Mouse (Mus musculus): ENCODE measurements at regions not wholly inside any gene's neighbourhood (a gene's known extent, or its start where the extent isn't known, plus 50 kb on each side); places are given as distances from the start of the nearest gene placed in this dataset.

GRCm38 (mm10) chr14:102925769-102926443 lies 56.5 kb downstream of the Kctd12 start:
- H3K4me1 ChIP-seq, result 0 out of 2 replicates have a peak, but pooled peaks cover 11% of the 10 kb centered on the region
- no peak overlapping the region for H3K4me3 ChIP-seq (replicated peaks)
- ATAC-seq (replicated peaks; ENCODE audit: low FRiP score), result no peak; the same call in 1 of the 2 replicates
- H3K27ac ChIP-seq, result no peak overlapping the region
- H3K4me2 ChIP-seq, result no peak overlapping the region
- no peak overlapping the region for H3K9ac ChIP-seq
- H3K27me3 ChIP-seq, result no peaks in the 10 kb centered on the region
- H3K9me3 ChIP-seq (replicated peaks), result no peaks in the 10 kb centered on the region
- H3K36me3 ChIP-seq, result no peaks in the 10 kb centered on the region
- 64% methylated on average over 6 of the region's 6 CpGs for WGBS

DNA sequence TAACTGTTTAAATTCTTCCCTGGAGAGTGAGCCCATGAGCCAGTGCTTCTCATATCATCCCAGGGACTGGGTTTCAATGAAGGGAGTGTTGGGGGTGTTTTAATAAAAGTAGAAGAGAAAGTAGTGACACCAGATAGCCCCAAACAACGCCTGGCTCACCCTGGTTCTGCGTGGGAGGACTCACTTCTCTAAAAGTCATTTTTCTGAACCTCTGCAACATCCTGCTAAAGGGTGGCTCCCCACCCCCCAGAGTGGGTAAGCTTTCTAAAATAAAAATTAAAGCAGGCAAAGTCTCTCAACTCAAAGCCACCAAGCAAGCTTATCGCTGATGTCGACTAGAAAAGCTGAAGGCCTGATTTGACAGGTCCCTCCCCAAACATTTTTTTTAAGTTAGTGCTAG lies 57.8 kb downstream of the Kctd12 start:
- H3K27ac ChIP-seq, result no peak overlapping the region
- no peak overlapping the region for H3K4me2 ChIP-seq
- H3K9ac ChIP-seq, result no peak overlapping the region
- no peaks in the 10 kb centered on the region for H3K27me3 ChIP-seq
- WGBS, result 56% methylated on average over 4 of the region's 4 CpGs
- H3K4me3 ChIP-seq (replicated peaks), result no peak overlapping the region
- H3K36me3 ChIP-seq, result no peaks in the 10 kb centered on the region
- ATAC-seq (replicated peaks; ENCODE audit: low FRiP score), result no peak
- 0 out of 2 replicates have a peak, but pooled peaks cover 11% of the 10 kb centered on the region for H3K4me1 ChIP-seq
- H3K9me3 ChIP-seq (replicated peaks), result no peaks in the 10 kb centered on the region

DNA sequence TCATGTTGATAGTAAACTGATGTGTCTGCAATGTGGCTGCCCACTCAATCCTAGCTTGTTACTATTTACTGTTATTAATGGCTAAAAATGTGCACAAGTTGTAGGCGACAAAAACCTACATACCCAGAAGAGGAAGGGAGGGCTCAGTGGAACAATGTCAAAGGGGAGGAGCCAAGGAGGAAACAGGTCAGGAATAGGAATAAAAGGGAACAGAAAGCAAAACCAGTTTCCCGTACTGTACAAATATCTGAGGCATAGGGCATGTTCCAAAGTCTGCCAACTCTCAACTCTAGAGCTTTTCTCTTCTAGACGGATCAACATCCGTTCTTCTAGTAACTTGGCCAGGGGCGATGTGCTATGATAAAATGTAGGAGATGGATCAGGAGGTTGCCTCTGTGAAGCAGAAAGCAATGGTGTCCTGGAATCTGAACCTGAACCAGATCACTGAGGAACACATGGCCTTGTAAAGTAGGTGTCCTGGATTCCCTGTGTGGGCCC lies 59.9 kb downstream of the Kctd12 start:
- WGBS, result 88% methylated on average over 5 of the region's 5 CpGs
- no peaks in the 10 kb centered on the region for H3K27me3 ChIP-seq
- ATAC-seq (replicated peaks; ENCODE audit: low FRiP score), result no peak

GRCm38 (mm10) chr14:102920415-102920814 lies 62.0 kb downstream of the Kctd12 start:
- no peaks in the 10 kb centered on the region for H3K27me3 ChIP-seq
- H3K4me3 ChIP-seq (replicated peaks), result no peak overlapping the region
- no peak overlapping the region for H3K4me2 ChIP-seq
- H3K27ac ChIP-seq, result no peak overlapping the region
- no peak overlapping the region for H3K9ac ChIP-seq
- WGBS, result 82% methylated on average over 6 of the region's 6 CpGs
- 0 out of 2 replicates have a peak, but pooled peaks cover 5% of the 10 kb centered on the region for H3K4me1 ChIP-seq
- no peaks in the 10 kb centered on the region for H3K9me3 ChIP-seq (replicated peaks)
- H3K36me3 ChIP-seq, result no peaks in the 10 kb centered on the region
- no peak for ATAC-seq (replicated peaks; ENCODE audit: low FRiP score)

More for the DNA sequence above, 59.9 kb downstream of the Kctd12 start:
- Histone ChIP-seq H3K9ac (no peak overlapping the region), H3K9me3 (replicated peaks) (no peaks in the 10 kb centered on the region), H3K36me3 (no peaks in the 10 kb centered on the region), H3K4me2 (no peak overlapping the region), H3K4me3 (replicated peaks) (no peak overlapping the region), H3K27ac (no peak overlapping the region), H3K4me1 (0 out of 2 replicates have a peak, but pooled peaks cover 11% of the 10 kb centered on the region)

DNA sequence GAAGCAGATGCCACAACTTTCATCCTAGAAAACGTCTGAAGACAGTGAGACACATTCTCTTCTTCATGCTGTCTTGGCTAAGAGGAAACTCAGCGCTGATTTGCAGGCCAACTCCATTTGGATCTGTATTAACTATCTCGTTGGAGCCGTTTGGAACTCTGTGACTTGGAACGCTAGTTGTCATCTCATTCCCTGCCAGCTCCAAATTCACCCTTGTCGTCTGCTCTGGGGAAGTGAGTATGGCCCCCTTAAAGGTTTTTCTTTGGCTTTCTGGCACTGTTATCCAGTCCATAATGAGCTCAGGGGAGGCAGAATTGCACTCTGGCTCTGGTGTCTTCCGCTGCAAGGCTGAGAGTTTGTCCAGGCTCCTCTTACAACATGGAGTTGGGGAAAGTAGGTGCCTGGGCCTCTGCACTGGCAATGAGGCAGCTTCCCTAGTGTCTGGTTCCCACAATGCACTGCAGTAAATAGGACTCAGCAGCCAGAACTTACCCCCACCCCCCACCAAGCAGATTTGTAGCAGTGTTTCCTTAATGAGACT lies 63.1 kb downstream of the Kctd12 start:
- Histone ChIP-seq H3K4me1 (no peaks in the 10 kb centered on the region), H3K9me3 (replicated peaks) (no peaks in the 10 kb centered on the region), H3K27me3 (no peaks in the 10 kb centered on the region), H3K9ac (no peak overlapping the region), H3K4me3 (replicated peaks) (no peak overlapping the region), H3K36me3 (no peaks in the 10 kb centered on the region), H3K27ac (no peak overlapping the region), H3K4me2 (no peak overlapping the region)
- ATAC-seq (replicated peaks; ENCODE audit: low FRiP score), result no peak
- WGBS, result 72% methylated on average over 7 of the region's 7 CpGs

DNA sequence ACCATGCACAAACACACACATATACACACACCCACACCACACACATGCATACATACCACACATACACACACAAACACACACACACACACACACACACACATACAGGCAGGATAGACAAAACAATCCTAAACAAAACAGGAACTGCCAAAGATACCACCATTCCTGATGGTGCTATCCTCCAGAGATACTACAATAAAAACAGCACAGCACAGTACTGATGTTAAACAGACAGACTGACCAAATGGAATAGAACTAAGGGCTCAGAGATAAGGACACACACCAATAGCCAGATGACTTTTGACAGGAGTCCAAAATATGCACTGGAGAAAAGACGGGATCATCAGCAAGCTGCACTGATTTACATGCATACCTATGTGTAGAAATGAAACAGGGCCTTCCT lies 64.5 kb downstream of the Kctd12 start:
- Histone ChIP-seq H3K4me1 (no peaks in the 10 kb centered on the region), H3K27me3 (no peaks in the 10 kb centered on the region), H3K9me3 (replicated peaks) (no peaks in the 10 kb centered on the region), H3K4me2 (no peak overlapping the region), H3K27ac (no peak overlapping the region), H3K4me3 (replicated peaks) (no peak overlapping the region), H3K36me3 (no peaks in the 10 kb centered on the region), H3K9ac (no peak overlapping the region)
- WGBS, result 65% methylated on average over 1 of the region's 1 CpGs
- ATAC-seq (replicated peaks; ENCODE audit: low FRiP score), result no peak

GRCm38 (mm10) chr14:102915918-102916317 lies 66.5 kb downstream of the Kctd12 start:
- no peaks in the 10 kb centered on the region for H3K27me3 ChIP-seq
- no peak overlapping the region for H3K9ac ChIP-seq
- no peak for ATAC-seq (replicated peaks; ENCODE audit: low FRiP score)
- no peaks in the 10 kb centered on the region for H3K36me3 ChIP-seq
- WGBS, result 90% methylated on average over 4 of the region's 4 CpGs
- no peak overlapping the region for H3K4me3 ChIP-seq (replicated peaks)
- H3K9me3 ChIP-seq (replicated peaks), result no peaks in the 10 kb centered on the region
- no peaks in the 10 kb centered on the region for H3K4me1 ChIP-seq
- no peak overlapping the region for H3K27ac ChIP-seq
- H3K4me2 ChIP-seq, result no peak overlapping the region

DNA sequence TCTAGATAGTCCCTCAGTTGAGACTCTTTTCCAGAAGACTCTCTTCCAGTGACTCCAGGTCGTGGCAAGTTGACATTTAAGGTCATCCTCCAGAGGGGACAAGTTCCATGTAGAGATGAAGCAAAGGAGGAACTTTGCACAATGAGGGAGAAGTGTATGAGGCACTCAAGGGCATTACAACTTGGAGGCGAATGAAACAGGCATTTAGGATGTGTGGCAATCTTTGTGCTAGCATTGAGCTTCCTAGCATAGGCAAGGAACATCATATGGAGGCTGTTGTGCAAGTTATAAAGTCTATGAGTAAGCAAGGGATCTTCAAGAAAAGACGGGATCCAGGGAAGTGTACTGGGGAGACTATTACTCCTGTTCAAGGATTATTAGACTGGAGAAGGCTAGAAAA lies 70.9 kb downstream of the Kctd12 start:
- Histone ChIP-seq H3K9me3 (replicated peaks) (no peaks in the 10 kb centered on the region), H3K9ac (no peak overlapping the region), H3K4me1 (no peaks in the 10 kb centered on the region), H3K27ac (no peak overlapping the region), H3K4me2 (no peak overlapping the region), H3K4me3 (replicated peaks) (no peak overlapping the region), H3K27me3 (no peaks in the 10 kb centered on the region), H3K36me3 (no peaks in the 10 kb centered on the region)
- ATAC-seq (replicated peaks; ENCODE audit: low FRiP score), result no peak
- WGBS, result 75% methylated on average over 3 of the region's 3 CpGs

DNA sequence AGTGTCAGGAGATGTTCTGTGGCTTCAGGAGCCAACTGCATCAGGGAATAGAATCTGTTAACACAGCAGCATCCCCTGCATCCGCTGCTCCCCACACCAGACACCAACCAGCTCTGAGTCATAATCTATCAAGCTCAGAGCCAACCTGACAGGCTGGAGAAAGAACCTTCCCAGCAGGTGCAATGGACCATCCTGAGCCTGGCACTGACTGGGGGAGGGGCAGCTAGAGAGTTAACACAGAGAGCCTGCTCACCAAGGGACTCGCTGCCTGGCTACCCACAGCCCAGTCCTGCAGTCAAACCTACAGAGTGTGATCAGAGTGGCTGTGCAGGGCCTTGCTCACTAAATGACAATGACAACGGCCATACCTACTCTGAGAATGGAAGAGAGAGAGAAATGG lies 73.4 kb downstream of the Kctd12 start:
- Histone ChIP-seq H3K27ac (no peak overlapping the region), H3K4me1 (no peaks in the 10 kb centered on the region), H3K27me3 (no peaks in the 10 kb centered on the region), H3K36me3 (no peaks in the 10 kb centered on the region), H3K9me3 (replicated peaks) (no peaks in the 10 kb centered on the region), H3K4me2 (no peak overlapping the region), H3K4me3 (replicated peaks) (no peak overlapping the region), H3K9ac (no peak overlapping the region)
- ATAC-seq (replicated peaks; ENCODE audit: low FRiP score), result no peak; the same call in 1 of the 2 replicates
- WGBS, result 70% methylated on average over 3 of the region's 3 CpGs

DNA sequence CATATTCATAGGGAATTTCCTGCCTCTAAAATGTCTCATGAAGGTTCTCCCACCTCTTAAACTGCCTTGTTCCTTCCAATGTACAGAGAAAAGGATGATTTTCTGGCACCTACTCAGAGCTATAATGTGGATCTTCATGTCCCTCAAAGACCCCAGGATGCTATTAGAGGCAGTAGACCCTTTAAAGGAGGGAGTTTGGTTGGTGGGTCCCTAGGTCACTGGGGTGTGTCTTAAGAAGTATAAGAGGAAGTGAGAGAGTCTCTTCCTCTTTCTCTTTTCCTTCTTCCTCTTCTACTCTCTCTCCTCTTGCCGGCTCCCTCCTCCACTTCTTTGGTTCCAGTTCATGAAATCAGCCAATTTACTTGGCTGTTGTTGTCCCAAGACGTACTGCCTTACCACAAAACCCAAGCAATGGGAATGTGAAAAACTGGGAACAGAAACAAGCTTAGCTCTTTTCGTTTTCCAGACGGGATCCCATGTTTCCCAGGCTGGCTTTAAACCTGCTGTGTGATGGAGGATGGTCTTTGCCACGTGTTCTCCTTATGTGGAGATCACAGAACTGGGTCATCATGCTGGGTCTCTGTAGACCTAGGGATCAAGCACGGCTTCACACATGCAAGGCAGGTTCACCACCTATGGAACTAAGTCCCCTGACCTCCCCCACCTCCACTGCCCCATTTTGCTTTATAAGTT lies 74.9 kb downstream of the Kctd12 start:
- no peak overlapping the region for H3K4me3 ChIP-seq (replicated peaks)
- no peak overlapping the region for H3K27ac ChIP-seq
- H3K27me3 ChIP-seq, result no peaks in the 10 kb centered on the region
- H3K4me1 ChIP-seq, result peaks cover 5% of the 10 kb centered on the region; the same call in 1 of the 2 replicates
- H3K9ac ChIP-seq, result no peak overlapping the region
- no peak for ATAC-seq (replicated peaks; ENCODE audit: low FRiP score)
- H3K36me3 ChIP-seq, result no peaks in the 10 kb centered on the region
- H3K4me2 ChIP-seq, result no peak overlapping the region
- WGBS, result 84% methylated on average over 6 of the region's 6 CpGs
- no peaks in the 10 kb centered on the region for H3K9me3 ChIP-seq (replicated peaks)

- WGBS, result 74% methylated on average over 6 of the region's 6 CpGs
- ATAC-seq (replicated peaks; ENCODE audit: low FRiP score), result no peak
Observed at GRCm38 (mm10) chr14:102906826-102907225, 75.6 kb downstream of the Kctd12 start.

GRCm38 (mm10) chr14:102906286-102906685 lies 76.2 kb downstream of the Kctd12 start:
- H3K36me3 ChIP-seq, result no peaks in the 10 kb centered on the region
- no peaks in the 10 kb centered on the region for H3K9me3 ChIP-seq (replicated peaks)
- H3K4me2 ChIP-seq, result no peak overlapping the region
- H3K27ac ChIP-seq, result no peak overlapping the region
- no peak for ATAC-seq (replicated peaks; ENCODE audit: low FRiP score)
- WGBS, result 85% methylated on average over 1 of the region's 1 CpGs
- H3K4me3 ChIP-seq (replicated peaks), result no peak overlapping the region
- peaks cover 5% of the 10 kb centered on the region; the same call in 1 of the 2 replicates for H3K4me1 ChIP-seq
- no peak overlapping the region for H3K9ac ChIP-seq
- H3K27me3 ChIP-seq, result no peaks in the 10 kb centered on the region

More at GRCm38 (mm10) chr14:102906826-102907225, 75.6 kb downstream of the Kctd12 start:
- no peak overlapping the region for H3K4me3 ChIP-seq (replicated peaks)
- no peak overlapping the region for H3K27ac ChIP-seq
- no peaks in the 10 kb centered on the region for H3K27me3 ChIP-seq
- no peaks in the 10 kb centered on the region for H3K36me3 ChIP-seq
- H3K4me1 ChIP-seq, result peaks cover 5% of the 10 kb centered on the region; the same call in 1 of the 2 replicates
- no peak overlapping the region for H3K9ac ChIP-seq
- H3K9me3 ChIP-seq (replicated peaks), result no peaks in the 10 kb centered on the region
- H3K4me2 ChIP-seq, result no peak overlapping the region
